Mouse (Mus musculus) central nervous system, embryonic 18 days (tissue): Measurements from ENCODE around the gene Popdc2. TPM values are rescaled to one million over a fixed set of nuclear protein-coding genes. Genes with fewer than 3 reads are reported as not detected.

Experiments used
- polyA plus RNA-seq: library from polyadenylated mRNA; depleted of rRNA; stranded (reverse); fragments of >200 nt; gene quantifications from 2 replicates; pipeline ENCODE4 v1.2.3, GENCODE M21; 2012; rRNA removed

Gene Popdc2
- 0.76 and 0.94 TPM in 2 replicates for polyA plus RNA-seq

DNA sequence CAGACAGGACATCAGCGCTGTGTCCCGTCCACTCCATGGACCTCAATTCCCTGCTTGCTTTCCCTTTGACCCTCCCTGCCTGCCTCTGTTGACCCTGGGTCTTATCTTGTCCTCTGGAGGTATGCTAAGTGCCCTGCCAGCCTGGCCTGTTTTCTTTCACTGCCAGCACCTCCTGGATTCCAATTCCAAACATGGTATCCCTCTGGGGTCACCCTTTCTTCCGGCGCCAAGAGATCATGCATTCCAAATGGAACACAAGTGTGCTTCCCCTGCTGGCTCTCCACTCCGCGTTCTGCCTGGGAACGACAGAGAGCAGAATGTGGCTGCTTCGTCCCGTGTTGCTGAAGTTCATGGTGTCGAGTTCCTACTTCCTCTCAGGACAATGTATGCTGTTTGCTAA, at the start of gene Popdc2:
TSS of gene Popdc2 (plus strand) at position 277 of the 400 bp plus-strand sequence.

DNA sequence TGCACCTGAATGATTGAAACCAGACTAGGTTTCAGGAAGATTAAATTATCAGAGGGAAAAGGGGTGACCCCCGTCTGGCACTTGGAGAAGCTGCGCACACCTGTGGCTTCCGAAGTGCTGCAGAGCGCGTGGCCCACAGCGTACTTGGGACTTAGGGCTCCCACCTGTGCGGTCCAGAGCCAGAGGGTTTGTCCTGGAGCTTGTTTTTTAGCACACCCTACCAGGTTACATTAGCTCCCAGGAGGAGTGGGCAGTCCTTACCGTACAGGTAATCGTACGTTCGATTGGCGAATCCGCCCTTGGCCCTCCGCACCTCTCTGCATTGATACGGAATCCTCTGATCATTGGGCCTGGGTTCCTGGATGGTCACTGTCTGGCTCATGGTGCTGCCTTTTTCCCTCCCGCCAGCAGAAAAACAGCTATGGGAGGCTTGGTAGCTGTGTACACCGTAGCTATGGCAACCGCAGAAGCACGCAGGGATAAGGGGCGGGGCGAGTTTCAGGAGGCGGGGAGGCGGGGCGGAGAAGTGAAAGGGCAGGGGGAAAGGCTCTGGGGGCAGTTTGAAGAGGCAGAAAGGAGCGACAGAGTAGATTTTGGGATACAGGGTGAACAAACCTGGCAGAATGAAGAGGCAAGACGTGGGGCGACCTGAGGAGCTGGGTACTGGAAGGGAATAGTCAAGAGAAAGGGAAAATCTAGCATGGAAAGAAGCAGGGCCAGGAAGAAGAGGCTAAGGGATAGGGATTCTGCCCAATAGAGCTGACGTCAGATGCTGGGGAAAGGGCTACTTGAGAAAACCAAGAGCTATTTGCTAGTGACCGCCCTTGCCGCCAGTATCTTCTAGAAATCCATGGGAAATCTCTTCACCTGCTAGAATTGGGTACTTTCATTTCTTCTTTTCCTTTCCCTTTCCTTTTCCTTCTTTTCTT, 20.3 kb upstream of the Popdc2 start, which contains the start of gene Maats1:
TSS of gene Maats1 (minus strand) at position 748 of the 929 bp plus-strand sequence.

DNA sequence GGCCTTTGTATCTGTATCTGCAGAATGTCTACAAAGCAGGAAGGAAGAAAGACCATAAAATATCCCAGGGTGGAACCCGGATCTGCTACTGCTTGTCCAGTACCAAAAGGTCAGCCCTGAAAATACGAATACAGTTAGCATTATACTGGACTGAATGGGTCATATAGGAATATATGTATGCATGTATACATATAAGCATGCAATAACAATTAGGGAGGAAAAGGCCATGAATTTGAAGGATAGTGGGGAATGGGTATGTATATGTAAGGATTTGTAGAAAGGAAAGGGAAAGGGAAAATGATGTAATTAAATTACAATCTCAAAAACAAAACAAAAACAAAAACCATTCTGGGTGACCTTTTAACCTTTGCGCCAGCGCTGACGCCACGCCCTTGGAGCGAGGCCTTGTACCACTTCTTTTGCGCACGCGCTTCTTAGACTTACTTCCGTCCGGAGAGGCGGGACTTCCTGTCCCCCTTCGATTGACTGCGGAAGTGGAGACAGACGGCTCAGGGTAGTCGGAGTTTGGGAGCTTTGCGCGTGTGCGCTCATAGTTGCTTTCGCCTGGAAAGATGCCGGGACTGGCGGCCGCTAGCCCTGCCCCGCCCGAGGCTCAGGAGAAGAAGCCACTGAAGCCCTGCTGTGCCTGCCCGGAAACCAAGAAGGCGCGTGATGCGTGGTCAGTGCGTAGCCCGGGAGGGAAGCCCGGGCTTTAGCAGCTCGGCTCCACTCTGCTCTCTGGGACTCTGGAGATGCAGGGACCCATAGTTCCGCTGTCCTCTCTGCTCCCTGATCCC, 15.3 kb upstream of the Popdc2 start, which contains the start of the genes Cox17 and Gm21987:
TSS of gene Cox17 (plus strand) at position 463 of the 797 bp plus-strand sequence.
TSS of gene Gm21987 (plus strand) at position 512 of the 797 bp plus-strand sequence.

Other genes with a start within 250 kb of the Popdc2 start
- not detected in 2 replicates for gene Nr1i2, start 67.4 kb upstream of the Popdc2 start, polyA plus RNA-seq
- gene Maats1, start 20.1 kb upstream of the Popdc2 start, polyA plus RNA-seq, result 1.0 and 1.3 TPM in 2 replicates
- gene Cox17, start 15.2 kb upstream of the Popdc2 start, polyA plus RNA-seq, result 82.8 and 82.9 TPM in 2 replicates
- not detected in 2 replicates for gene Gm21987, start 15.2 kb upstream of the Popdc2 start, polyA plus RNA-seq
- 0.78 and 2.5 TPM in 2 replicates for gene Pla1a, start 70.9 kb downstream of the Popdc2 start, polyA plus RNA-seq
- 61.2 and 64.9 TPM in 2 replicates for gene Adprh, start 90.5 kb downstream of the Popdc2 start, polyA plus RNA-seq
- 0.53 and 0.87 TPM in 2 replicates for gene Cd80, start 93.4 kb downstream of the Popdc2 start, polyA plus RNA-seq
- gene Timmdc1, start 160.5 kb downstream of the Popdc2 start, polyA plus RNA-seq, result 16.5 and 18.9 TPM in 2 replicates
- gene Poglut1, start 188.0 kb downstream of the Popdc2 start, polyA plus RNA-seq, result 53.7 and 56.0 TPM in 2 replicates
- 56.6 and 61.0 TPM in 2 replicates for gene Tmem39a, start 196.5 kb downstream of the Popdc2 start, polyA plus RNA-seq